Mouse (Mus musculus) heart, embryonic 10.5 days (tissue): ENCODE measurements around the gene Id2. TPM values are rescaled to one million over a fixed set of nuclear protein-coding genes. Genes with fewer than 3 reads are reported as not detected.

Source experiments
- DNase-seq: peaks from one replicate; pipeline ENCODE4 v3.0.0-alpha.2; 2017; ENCODE audit warnings: low spot score
- H3K27ac ChIP-seq: fragments of 300-500 bp; sonication (generic); 2 replicates; pipeline ENCODE4 v1.5.1; 2016; ENCODE audit warnings: mild to moderate bottlenecking
- H3K27me3 ChIP-seq: fragments of 300-500 bp; sonication (generic); 2 replicates; pipeline ENCODE4 v1.6.1; 2016; ENCODE audit warnings: mild to moderate bottlenecking; ENCODE audit not compliant: poor library complexity, insufficient read depth, severe bottlenecking
- H3K36me3 ChIP-seq: fragments of 300-500 bp; sonication (generic); 2 replicates; pipeline ENCODE4 v1.6.1; 2016; ENCODE audit warnings: mild to moderate bottlenecking, moderate library complexity
- H3K4me1 ChIP-seq: fragments of 300-500 bp; sonication (generic); 2 replicates; pipeline ENCODE4 v1.6.1; 2016; ENCODE audit warnings: mild to moderate bottlenecking
- H3K4me3 ChIP-seq: fragments of 300-500 bp; sonication (generic); 2 replicates; pipeline ENCODE4 v1.5.1; 2016; ENCODE audit warnings: mild to moderate bottlenecking, moderate library complexity
- H3K9me3 ChIP-seq: fragments of 300-500 bp; sonication (generic); 2 replicates; pipeline ENCODE4 v1.6.1; 2016; ENCODE audit warnings: mild to moderate bottlenecking, moderate library complexity
- WGBS: fragments of 180-500 bp; shearing (Covaris S2); methylation state at CpG from one replicate; pipeline ENCODE4 v1.1.7; 2016; 5-methylcytosine and 5-hydroxymethylcytosine counted together
- polyA plus RNA-seq: library from polyadenylated mRNA; unstranded; fragments of >200 nt; fragmentation: Nextera tagmentation; extraction: Ambion mirVana; gene quantifications from 2 replicates; pipeline ENCODE4 v1.2.1, GENCODE M21; 2016

The Id2 gene
- polyA plus RNA-seq, 1 experiment from 2014 or later: 444 TPM

- H3K36me3 ChIP-seq: peaks cover 2% of the 10 kb centered on the region; the same call in 1 of the 2 replicates
- DNase-seq: no peak
- 11% methylated on average over 11 of the region's 11 CpGs for WGBS
- H3K4me3 ChIP-seq: peak overlapping the region; percentile 70
- H3K27me3 ChIP-seq: no peaks in the 10 kb centered on the region
- H3K4me1 ChIP-seq: peaks cover 48% of the 10 kb centered on the region
- H3K9me3 ChIP-seq: no peaks in the 10 kb centered on the region
- H3K27ac ChIP-seq: peak overlapping the region; percentile 77
These were observed 3.6 kb downstream of the Id2 start for GRCm38 (mm10) chr12:25093241-25093774.

- H3K4me1 ChIP-seq: peaks cover 43% of the 10 kb centered on the region
- no peaks in the 10 kb centered on the region for H3K27me3 ChIP-seq
- no peaks in the 10 kb centered on the region for H3K9me3 ChIP-seq
- H3K36me3 ChIP-seq: peaks cover 2% of the 10 kb centered on the region; the same call in 1 of the 2 replicates
- peak overlapping the region; percentile 77 for H3K27ac ChIP-seq
- DNase-seq: no peak
- peak overlapping the region; percentile 70 for H3K4me3 ChIP-seq
- under 1% methylated on average over 17 of the region's 17 CpGs for WGBS
These were observed 4.2 kb downstream of the Id2 start for GRCm38 (mm10) chr12:25092751-25093211.

GRCm38 (mm10) chr12:25092027-25092704 lies 4.8 kb downstream of the Id2 start:
- DNase-seq: peak; percentile 93
- peaks cover 40% of the 10 kb centered on the region for H3K4me1 ChIP-seq
- H3K9me3 ChIP-seq: no peaks in the 10 kb centered on the region
- H3K27ac ChIP-seq: peak overlapping the region; percentile 77
- peaks cover 2% of the 10 kb centered on the region; the same call in 1 of the 2 replicates for H3K36me3 ChIP-seq
- 7% methylated on average over 25 of the region's 25 CpGs for WGBS
- no peaks in the 10 kb centered on the region for H3K27me3 ChIP-seq
- H3K4me3 ChIP-seq: peak overlapping the region; percentile 70

- H3K27me3 ChIP-seq: no peaks in the 10 kb centered on the region
- H3K9me3 ChIP-seq: no peaks in the 10 kb centered on the region
- peaks cover 2% of the 10 kb centered on the region; the same call in 1 of the 2 replicates for H3K36me3 ChIP-seq
- peaks cover 42% of the 10 kb centered on the region for H3K4me1 ChIP-seq
- 17% methylated on average over 1 of the region's 1 CpGs for WGBS
- H3K27ac ChIP-seq: peak overlapping the region; percentile 69
- no peak for DNase-seq
- H3K4me3 ChIP-seq: no peak overlapping the region
These were observed 7.5 kb downstream of the Id2 start for GRCm38 (mm10) chr12:25089433-25089832.

- no peak for DNase-seq
- H3K4me1 ChIP-seq: peaks cover 39% of the 10 kb centered on the region
- no peaks in the 10 kb centered on the region for H3K36me3 ChIP-seq
- no peak overlapping the region for H3K4me3 ChIP-seq
- 52% methylated on average over 4 of the region's 4 CpGs for WGBS
- H3K27me3 ChIP-seq: no peaks in the 10 kb centered on the region
- H3K9me3 ChIP-seq: no peaks in the 10 kb centered on the region
- H3K27ac ChIP-seq: peak overlapping the region; percentile 49; the same call in 1 of the 2 replicates
These were observed 10.0 kb downstream of the Id2 start for GRCm38 (mm10) chr12:25086966-25087365.

GRCm38 (mm10) chr12:25083260-25084178 lies 13.4 kb downstream of the Id2 start:
- H3K4me3 ChIP-seq: peak overlapping the region; percentile 40
- no peaks in the 10 kb centered on the region for H3K9me3 ChIP-seq
- no peaks in the 10 kb centered on the region for H3K36me3 ChIP-seq
- no peaks in the 10 kb centered on the region for H3K27me3 ChIP-seq
- 30% methylated on average over 26 of the region's 26 CpGs for WGBS
- no peak for DNase-seq
- peak overlapping the region; percentile 70 for H3K27ac ChIP-seq
- peaks cover 18% of the 10 kb centered on the region for H3K4me1 ChIP-seq

GRCm38 (mm10) chr12:25074344-25074743 lies 22.6 kb downstream of the Id2 start:
- H3K4me3 ChIP-seq: no peak overlapping the region
- H3K9me3 ChIP-seq: no peaks in the 10 kb centered on the region
- H3K27ac ChIP-seq: 0 out of 2 replicates have a peak overlapping the region, but pooled peaks have one; percentile 26
- no peaks in the 10 kb centered on the region for H3K36me3 ChIP-seq
- WGBS: 42% methylated on average over 3 of the region's 3 CpGs
- no peak for DNase-seq
- H3K4me1 ChIP-seq: peaks cover 9% of the 10 kb centered on the region
- H3K27me3 ChIP-seq: no peaks in the 10 kb centered on the region

GRCm38 (mm10) chr12:25073374-25073773 lies 23.6 kb downstream of the Id2 start:
- H3K27ac ChIP-seq: peak overlapping the region; percentile 62; the same call in 1 of the 2 replicates
- H3K36me3 ChIP-seq: no peaks in the 10 kb centered on the region
- H3K9me3 ChIP-seq: no peaks in the 10 kb centered on the region
- 52% methylated on average over 4 of the region's 4 CpGs for WGBS
- DNase-seq: no peak
- H3K27me3 ChIP-seq: no peaks in the 10 kb centered on the region
- peaks cover 12% of the 10 kb centered on the region for H3K4me1 ChIP-seq
- no peak overlapping the region for H3K4me3 ChIP-seq

GRCm38 (mm10) chr12:25062264-25062663 lies 34.7 kb downstream of the Id2 start:
- no peak overlapping the region for H3K27ac ChIP-seq
- no peak for DNase-seq
- no peaks in the 10 kb centered on the region for H3K27me3 ChIP-seq
- no peaks in the 10 kb centered on the region for H3K9me3 ChIP-seq
- WGBS: 89% methylated on average over 6 of the region's 6 CpGs
- peaks cover 20% of the 10 kb centered on the region for H3K36me3 ChIP-seq
- no peak overlapping the region for H3K4me3 ChIP-seq
- no peaks in the 10 kb centered on the region for H3K4me1 ChIP-seq

GRCm38 (mm10) chr12:25060901-25061300 lies 36.0 kb downstream of the Id2 start:
- peaks cover 30% of the 10 kb centered on the region for H3K36me3 ChIP-seq
- WGBS: 88% methylated on average over 7 of the region's 7 CpGs

GRCm38 (mm10) chr12:25059487-25060200 lies 37.3 kb downstream of the Id2 start:
- 87% methylated on average over 9 of the region's 9 CpGs for WGBS

More at GRCm38 (mm10) chr12:25060901-25061300, 36.0 kb downstream of the Id2 start:
- Histone ChIP-seq H3K27me3 (no peaks in the 10 kb centered on the region), H3K27ac (no peak overlapping the region), H3K4me3 (no peak overlapping the region), H3K9me3 (no peaks in the 10 kb centered on the region), H3K4me1 (no peaks in the 10 kb centered on the region)
- DNase-seq: no peak

GRCm38 (mm10) chr12:25054963-25055362 lies 42.0 kb downstream of the Id2 start:
- WGBS: 71% methylated on average over 4 of the region's 4 CpGs
- Histone ChIP-seq H3K27ac (no peak overlapping the region), H3K4me3 (no peak overlapping the region), H3K36me3 (peaks cover 64% of the 10 kb centered on the region), H3K9me3 (no peaks in the 10 kb centered on the region), H3K27me3 (no peaks in the 10 kb centered on the region), H3K4me1 (peaks cover 14% of the 10 kb centered on the region)
- no peak for DNase-seq

More at GRCm38 (mm10) chr12:25059487-25060200, 37.3 kb downstream of the Id2 start:
- Histone ChIP-seq H3K27ac (no peak overlapping the region), H3K27me3 (no peaks in the 10 kb centered on the region), H3K9me3 (no peaks in the 10 kb centered on the region), H3K4me3 (no peak overlapping the region), H3K36me3 (peaks cover 39% of the 10 kb centered on the region), H3K4me1 (peaks cover 7% of the 10 kb centered on the region; the same call in 1 of the 2 replicates)
- no peak for DNase-seq
